ENCODE assay signal across 8 mouse cellular contexts in genomic region chr11:98742397-98743291, GRCm38 (mm10). TPM values are rescaled to one million over a fixed set of nuclear protein-coding genes. Genes with fewer than 3 reads are reported as not detected.
DNase-seq lines count a peak whose midpoint lies in the region; ATAC-seq and TF ChIP-seq lines count a peak whose summit lies in the region.

No protein-coding gene starts in this region.

- H3K36me3 ChIP-seq in embryonic facial prominence, embryonic 15.5 days = no peaks in the 10 kb centered on the region
- H3K36me3 ChIP-seq in limb, embryonic 13.5 days = no peaks in the 10 kb centered on the region

- peaks cover 67% of the 10 kb centered on the region for H3K4me1 ChIP-seq in embryonic facial prominence, embryonic 15.5 days
- peaks cover 67% of the 10 kb centered on the region for H3K4me1 ChIP-seq in limb, embryonic 13.5 days

- H3K9me3 ChIP-seq in embryonic facial prominence, embryonic 15.5 days (replicated peaks) = no peaks in the 10 kb centered on the region
- no peaks in the 10 kb centered on the region for H3K9me3 ChIP-seq in limb, embryonic 13.5 days

- no peaks in the 10 kb centered on the region for H3K27me3 ChIP-seq in embryonic facial prominence, embryonic 15.5 days
- no peaks in the 10 kb centered on the region for H3K27me3 ChIP-seq in limb, embryonic 13.5 days

- 3% methylated on average over 21 of the region's 21 CpGs for WGBS in embryonic facial prominence, embryonic 15.5 days
- WGBS in limb, embryonic 13.5 days = 6% methylated on average over 21 of the region's 21 CpGs

- H3K4me2 ChIP-seq in embryonic facial prominence, embryonic 15.5 days (replicated peaks) = peak overlapping the region; percentile 87
- peak overlapping the region; percentile 86 for H3K4me2 ChIP-seq in limb, embryonic 13.5 days (replicated peaks)

- H3K27ac ChIP-seq in layer of hippocampus, adult 2 months = peak overlapping the region; percentile 100
- H3K27ac ChIP-seq in embryonic facial prominence, embryonic 15.5 days (replicated peaks) = peak overlapping the region; percentile 93
- peak overlapping the region; percentile 84 for H3K27ac ChIP-seq in limb, embryonic 13.5 days

- peak overlapping the region; percentile 88 for H3K9ac ChIP-seq in embryonic facial prominence, embryonic 15.5 days
- peak overlapping the region; percentile 96 for H3K9ac ChIP-seq in limb, embryonic 13.5 days

- no peak for DNase-seq in layer of hippocampus, adult 2 months (ENCODE audit: low spot score in 2 of 2)
- DNase-seq in layer of hippocampus, adult 9-10 months (ENCODE audit: low spot score) = no peak
- DNase-seq in NIH3T3 (ENCODE audit: low read depth) = peak; percentile 62
- peak; percentile 63 for DNase-seq in heart, postnatal 4 days
- peak; percentile 50 for DNase-seq in naive thymus-derived CD4-positive, alpha-beta T cell, adult 2 months (ENCODE audit: low read depth)
- no peak for DNase-seq in thymus, postnatal 25 days

- TF ChIP-seq CTCF in layer of hippocampus, adult 2 months (conservative IDR thresholded peaks at IDR 0.05) = no peak

- no peak for ATAC-seq in embryonic facial prominence, embryonic 15.5 days (ENCODE audit: insufficient number of reproducible peaks, low FRiP score, low TSS enrichment, low read depth)
- no peak for ATAC-seq in limb, embryonic 13.5 days (ENCODE audit: low FRiP score, low read depth)

- peak overlapping the region; percentile 100 for H3K4me3 ChIP-seq in layer of hippocampus, adult 2 months
- peak overlapping the region; percentile 69 for H3K4me3 ChIP-seq in embryonic facial prominence, embryonic 15.5 days (replicated peaks)
- H3K4me3 ChIP-seq in limb, embryonic 13.5 days = peak overlapping the region; percentile 92

RNA-seq across cellular contexts. Expression of gene Thra, which starts 2.2 kb away (rescaled TPM):
- 1,000 to 10,000 TPM in 1 of 2 experiments, 100 to 1,000 TPM in 1; 996 to 1,082 TPM for total RNA-seq in layer of hippocampus, adult 2 months (2021)
- 51.0 and 51.2 TPM in 2 replicates for polyA plus RNA-seq in embryonic facial prominence, embryonic 15.5 days (2015; fragmentation: Nextera tagmentation; extraction: Ambion mirVana)
- 100 to 1,000 TPM; 171 to 183 TPM for total RNA-seq in heart, postnatal 4 days (2021)
- 34.1 and 34.3 TPM in 2 replicates for polyA plus RNA-seq in limb, embryonic 13.5 days (2015; fragmentation: Nextera tagmentation; extraction: Ambion mirVana)

RNA-seq across cellular contexts. Expression of gene Med24, which starts 13.4 kb away (rescaled TPM):
- total RNA-seq in layer of hippocampus, adult 2 months (2021) = 100 to 1,000 TPM; 146 to 148 TPM
- 52.3 and 53.3 TPM in 2 replicates for polyA plus RNA-seq in embryonic facial prominence, embryonic 15.5 days (2015; fragmentation: Nextera tagmentation; extraction: Ambion mirVana)
- total RNA-seq in heart, postnatal 4 days (2021) = 10 to 100 TPM; 51.7 to 52.3 TPM
- polyA plus RNA-seq in limb, embryonic 13.5 days (2015; fragmentation: Nextera tagmentation; extraction: Ambion mirVana) = 56.0 and 61.0 TPM in 2 replicates

RNA-seq across cellular contexts. Expression of gene Nr1d1, which starts 32.5 kb away (rescaled TPM):
- total RNA-seq in layer of hippocampus, adult 2 months (2021) = 10 to 100 TPM; 93.2 to 94.0 TPM
- polyA plus RNA-seq in embryonic facial prominence, embryonic 15.5 days (2015; fragmentation: Nextera tagmentation; extraction: Ambion mirVana) = 1.7 and 1.8 TPM in 2 replicates
- total RNA-seq in heart, postnatal 4 days (2021) = 10 to 100 TPM; 26.3 to 27.6 TPM
- polyA plus RNA-seq in limb, embryonic 13.5 days (2015; fragmentation: Nextera tagmentation; extraction: Ambion mirVana) = 0.93 and 1.1 TPM in 2 replicates

RNA-seq across cellular contexts. Expression of gene Csf3, which starts 41.6 kb away (rescaled TPM):
- total RNA-seq in layer of hippocampus, adult 2 months (2021) = not detected
- 0.12 and 0.31 TPM in 2 replicates for polyA plus RNA-seq in embryonic facial prominence, embryonic 15.5 days (2015; fragmentation: Nextera tagmentation; extraction: Ambion mirVana)
- not detected for total RNA-seq in heart, postnatal 4 days (2021)
- polyA plus RNA-seq in limb, embryonic 13.5 days (2015; fragmentation: Nextera tagmentation; extraction: Ambion mirVana) = not detected in 2 replicates

RNA-seq across cellular contexts. Expression of gene Msl1, which starts 52.7 kb away (rescaled TPM):
- total RNA-seq in layer of hippocampus, adult 2 months (2021) = 100 to 1,000 TPM; 168 to 178 TPM
- 28.7 and 30.4 TPM in 2 replicates for polyA plus RNA-seq in embryonic facial prominence, embryonic 15.5 days (2015; fragmentation: Nextera tagmentation; extraction: Ambion mirVana)
- 10 to 100 TPM; 67.8 to 71.5 TPM for total RNA-seq in heart, postnatal 4 days (2021)
- 28.9 and 29.2 TPM in 2 replicates for polyA plus RNA-seq in limb, embryonic 13.5 days (2015; fragmentation: Nextera tagmentation; extraction: Ambion mirVana)

Comparison
In these comparisons a context has a peak if more than half of its experiments do, and no peak if none do; other contexts are left out.
1. DNase-seq: peak in NIH3T3 (single experiment), heart, postnatal 4 days (single experiment) and naive thymus-derived CD4-positive, alpha-beta T cell, adult 2 months (single experiment); none in layer of hippocampus, adult 2 months (0 of 2), layer of hippocampus, adult 9-10 months (single experiment) and thymus, postnatal 25 days (single experiment).
2. RNA of gene Thra, which starts 2.2 kb away (total RNA-seq): 996 to 1,082 TPM in layer of hippocampus, adult 2 months; 171 to 183 TPM in heart, postnatal 4 days; every median in the first group is over 4 times any median in the second.
3. Peak in every context shown above with its lines, with median percentiles within 50 percentile points of each other: H3K27ac ChIP-seq and H3K4me3 ChIP-seq.